Mouse (Mus musculus) intestine, embryonic 15.5 days (tissue): ENCODE results near the gene Mpnd. TPM values are rescaled to one million over a fixed set of nuclear protein-coding genes. Genes with fewer than 3 reads are reported as not detected.
A peak's percentile ranks its signal among the peaks of the same experiment; 100 is the strongest.

ENCODE experiments used
- ATAC-seq: fragments of 200-750 bp; cut with Nextera tagmentation; 2 replicates; pipeline ENCODE4 v1.8.0; 2017; ENCODE audit warnings: moderate TSS enrichment, moderate library complexity
- H3K27ac ChIP-seq: fragments of 300-500 bp; sonication (generic); 2 replicates; pipeline ENCODE4 v1.5.1; 2015; ENCODE audit warnings: mild to moderate bottlenecking, inconsistent platforms
- H3K27me3 ChIP-seq: fragments of 300-500 bp; sonication (generic); replicated peaks from 2 replicates; pipeline ENCODE4 v1.6.1; 2015; ENCODE audit warnings: inconsistent platforms
- H3K36me3 ChIP-seq: fragments of 300-500 bp; sonication (generic); 2 replicates; pipeline ENCODE4 v1.6.1; 2015; ENCODE audit warnings: inconsistent platforms
- H3K4me1 ChIP-seq: fragments of 300-500 bp; sonication (generic); replicated peaks from 2 replicates; pipeline ENCODE4 v1.6.1; 2015; ENCODE audit warnings: inconsistent platforms
- H3K4me2 ChIP-seq: fragments of 300-500 bp; sonication (generic); replicated peaks from 2 replicates; pipeline ENCODE4 v1.6.1; 2015; ENCODE audit warnings: mild to moderate bottlenecking, inconsistent platforms
- H3K4me3 ChIP-seq: fragments of 300-500 bp; sonication (generic); replicated peaks from 2 replicates; pipeline ENCODE4 v1.5.1; 2015; ENCODE audit warnings: inconsistent platforms
- H3K9ac ChIP-seq: fragments of 300-500 bp; sonication (generic); 2 replicates; pipeline ENCODE4 v1.6.1; 2015; ENCODE audit warnings: inconsistent platforms
- H3K9me3 ChIP-seq: fragments of 300-500 bp; sonication (generic); 2 replicates; pipeline ENCODE4 v1.6.1; 2016; ENCODE audit warnings: inconsistent platforms
- WGBS: fragments of 180-500 bp; shearing (Covaris S2); methylation state at CpG from one replicate; pipeline ENCODE4 v1.1.7; 2015; 5-methylcytosine and 5-hydroxymethylcytosine counted together
- polyA plus RNA-seq: library from polyadenylated mRNA; unstranded; fragments of >200 nt; fragmentation: Nextera tagmentation; extraction: Ambion mirVana; gene quantifications from 2 replicates; pipeline ENCODE4 v1.2.1, GENCODE M21; 2015

Gene Mpnd
- 86.3 and 95.3 TPM in 2 replicates for polyA plus RNA-seq

DNA sequence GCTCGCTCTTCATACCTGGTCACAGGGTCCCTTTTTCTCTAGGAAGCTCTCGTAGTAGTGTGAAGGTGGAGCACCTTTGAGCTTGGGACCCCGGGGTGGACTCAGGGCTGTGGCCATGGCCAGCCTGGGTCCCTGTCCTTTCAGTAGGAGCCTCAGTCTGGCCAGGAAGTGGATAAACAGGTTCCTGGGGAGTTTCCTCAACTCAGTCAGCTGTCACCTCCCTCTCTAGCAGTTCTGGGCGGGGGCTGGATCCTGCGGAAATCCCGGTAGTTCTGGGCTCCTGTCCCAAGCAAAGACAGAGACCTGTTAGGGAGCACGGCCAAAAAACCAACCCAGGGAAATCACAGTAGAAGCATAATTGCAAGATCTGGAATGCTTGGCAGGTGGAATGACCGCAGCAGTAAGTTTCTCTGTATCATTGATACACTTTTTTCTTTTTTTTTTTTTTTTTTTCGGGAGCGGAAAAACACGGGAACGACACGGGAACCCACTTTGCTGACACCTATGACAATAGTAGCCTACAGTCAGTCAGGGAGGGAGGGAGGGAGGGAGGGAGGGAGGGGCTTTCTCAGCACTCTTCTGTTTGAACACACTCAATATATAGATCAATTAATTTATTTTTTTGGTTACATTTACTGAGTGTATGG is at the start of gene Mpnd, which contains the start of gene Stap2:
Mpnd (plus strand) TSS at position 297 of the 647 bp plus-strand sequence.
Stap2 (minus strand) TSS at position 170 of the 647 bp plus-strand sequence.
- WGBS: 28% methylated on average over 13 of the region's 13 CpGs

DNA sequence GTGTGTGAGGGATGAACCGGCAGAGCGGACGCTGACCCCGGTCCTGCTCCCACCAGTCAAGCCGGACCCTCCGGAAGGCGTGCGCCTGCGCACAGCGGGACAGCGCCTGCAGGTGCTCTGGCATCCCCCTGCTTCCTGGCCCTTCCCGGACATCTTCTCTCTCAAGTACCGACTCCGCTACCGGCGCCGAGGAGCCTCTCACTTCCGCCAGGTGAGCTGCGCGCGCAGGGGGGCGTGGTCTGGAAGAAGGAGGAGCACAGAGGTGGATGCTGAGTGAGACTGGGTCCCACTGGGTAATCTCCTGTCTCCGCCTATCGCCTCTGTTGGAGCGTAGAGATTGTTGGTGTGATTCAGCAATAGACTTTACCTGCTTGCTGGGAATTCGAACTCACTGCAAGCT is 49.4 kb upstream of the Mpnd start:
- peak overlapping the region; percentile 50 for H3K4me3 ChIP-seq
- H3K4me2 ChIP-seq: peak overlapping the region; percentile 82
- peaks cover 4% of the 10 kb centered on the region; the same call in 1 of the 2 replicates for H3K36me3 ChIP-seq
- H3K27ac ChIP-seq: no peak overlapping the region
- H3K9me3 ChIP-seq: no peaks in the 10 kb centered on the region
- H3K9ac ChIP-seq: peak overlapping the region; percentile 37; the same call in 1 of the 2 replicates
- 1% methylated on average over 26 of the region's 26 CpGs for WGBS
- peak; percentile 58 for ATAC-seq
- H3K27me3 ChIP-seq: peaks cover 11% of the 10 kb centered on the region; the same call in 1 of the 2 replicates
- peaks cover 28% of the 10 kb centered on the region for H3K4me1 ChIP-seq

More for the DNA sequence above, at the start of gene Mpnd, which contains the start of gene Stap2:
- Histone ChIP-seq H3K4me3 (peak within 1 kb of the TSS; percentile 40), H3K4me2 (peak within 1 kb of the TSS; percentile 58), H3K27ac (peak within 1 kb of the TSS; percentile 71; the same call in 1 of the 2 replicates), H3K9ac (peak within 1 kb of the TSS; percentile 50), H3K4me1 (peaks cover 18% of the 10 kb centered on the region), H3K36me3 (no peaks in the 10 kb centered on the region; the same call in 1 of the 2 replicates), H3K9me3 (no peaks in the 10 kb centered on the region), H3K27me3 (no peaks in the 10 kb centered on the region)
- ATAC-seq: peak; percentile 15; the same call in 1 of the 2 replicates

DNA sequence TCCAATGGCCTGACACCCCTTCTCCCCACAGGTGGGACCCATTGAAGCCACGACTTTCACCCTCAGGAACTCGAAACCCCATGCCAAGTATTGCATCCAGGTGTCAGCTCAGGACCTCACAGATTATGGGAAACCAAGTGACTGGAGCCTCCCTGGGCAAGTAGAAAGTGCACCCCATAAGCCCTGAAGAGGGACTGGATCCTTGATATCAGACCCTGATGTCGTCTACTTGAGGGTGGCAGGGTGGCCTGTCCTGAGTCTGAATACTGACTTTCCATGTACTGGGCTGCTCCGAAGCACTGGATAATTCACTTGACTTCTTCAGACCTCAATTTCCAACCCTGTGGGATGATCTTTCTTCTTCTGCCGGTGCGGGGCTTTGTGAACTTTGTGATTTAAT is 48.9 kb upstream of the Mpnd start:
- no peak overlapping the region for H3K27ac ChIP-seq
- H3K4me3 ChIP-seq: peak overlapping the region; percentile 50
- WGBS: 36% methylated on average over 6 of the region's 6 CpGs
- ATAC-seq: 0 out of 2 replicates have a peak, but pooled peaks have one; percentile 0
- peak overlapping the region; percentile 82 for H3K4me2 ChIP-seq
- peaks cover 11% of the 10 kb centered on the region; the same call in 1 of the 2 replicates for H3K27me3 ChIP-seq
- H3K9ac ChIP-seq: peak overlapping the region; percentile 37; the same call in 1 of the 2 replicates
- no peaks in the 10 kb centered on the region for H3K9me3 ChIP-seq
- H3K36me3 ChIP-seq: peaks cover 8% of the 10 kb centered on the region; the same call in 1 of the 2 replicates
- H3K4me1 ChIP-seq: peaks cover 28% of the 10 kb centered on the region

DNA sequence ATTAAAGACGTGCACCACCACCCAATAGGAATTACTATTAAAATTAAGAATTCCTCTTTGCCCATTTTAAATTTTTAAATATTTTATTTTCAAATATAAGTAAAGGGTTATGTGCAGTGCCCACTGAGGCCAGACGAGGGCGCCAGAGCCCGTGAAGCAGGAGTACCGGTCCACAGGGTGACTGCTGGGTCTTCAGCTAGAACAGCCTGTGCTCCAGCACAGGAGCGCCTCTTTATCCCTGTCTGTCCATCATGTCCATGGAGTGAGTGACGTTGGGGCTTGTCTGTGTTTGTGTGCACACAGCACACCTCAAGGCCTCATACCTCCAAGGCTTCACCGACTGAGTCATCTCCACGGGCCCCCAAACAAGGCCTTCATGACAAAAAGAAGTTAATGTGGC is 48.3 kb upstream of the Mpnd start:
- 15% methylated on average over 9 of the region's 9 CpGs for WGBS
- no peak overlapping the region for H3K27ac ChIP-seq
- no peaks in the 10 kb centered on the region for H3K9me3 ChIP-seq
- no peak overlapping the region for H3K4me2 ChIP-seq
- H3K4me3 ChIP-seq: no peak overlapping the region
- peaks cover 11% of the 10 kb centered on the region; the same call in 1 of the 2 replicates for H3K27me3 ChIP-seq
- peaks cover 28% of the 10 kb centered on the region for H3K4me1 ChIP-seq
- peaks cover 12% of the 10 kb centered on the region; the same call in 1 of the 2 replicates for H3K36me3 ChIP-seq
- 0 out of 2 replicates have a peak, but pooled peaks have one; percentile 18 for ATAC-seq
- no peak overlapping the region for H3K9ac ChIP-seq

DNA sequence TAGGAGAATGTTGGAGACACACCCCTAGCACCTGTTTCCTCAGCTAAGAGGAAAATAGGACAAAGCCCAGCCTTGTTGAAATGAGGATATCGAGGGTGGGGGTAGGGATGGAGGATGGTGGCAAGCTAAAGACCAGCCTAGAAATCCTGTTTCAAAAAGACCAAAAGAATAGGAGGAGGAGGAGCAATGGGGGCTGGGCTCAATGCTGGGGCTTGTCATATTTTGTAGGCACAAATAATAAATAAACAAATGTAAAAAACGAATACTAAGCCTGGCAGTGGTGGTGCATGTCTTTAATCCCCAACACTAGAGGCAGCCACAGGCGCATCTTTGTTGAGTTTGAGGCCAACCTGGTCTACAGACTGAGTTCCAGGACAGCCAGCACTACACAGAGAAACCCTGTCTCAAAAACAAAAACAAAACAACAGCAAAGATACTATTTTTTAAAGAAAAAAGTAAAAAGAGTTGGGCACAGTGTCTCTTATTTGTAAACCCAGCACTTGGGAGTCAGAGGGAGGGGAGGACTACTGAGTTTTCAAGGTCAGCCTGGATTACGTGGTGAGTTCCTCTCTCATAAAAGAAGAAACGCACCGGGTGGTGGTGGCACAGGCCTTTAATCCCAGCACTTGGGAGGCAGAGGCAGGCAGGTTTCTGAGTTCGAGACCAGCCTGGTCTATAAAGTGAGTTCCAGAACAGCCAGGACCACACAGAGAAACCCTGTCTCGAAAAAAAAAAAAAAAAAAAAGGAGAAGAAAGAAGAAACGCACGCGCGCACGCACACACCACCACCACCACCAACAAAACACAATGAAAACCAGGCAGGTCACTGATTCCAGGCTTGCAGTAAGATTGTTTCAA is 47.6 kb upstream of the Mpnd start:
- H3K36me3 ChIP-seq: peaks cover 14% of the 10 kb centered on the region; the same call in 1 of the 2 replicates
- peaks cover 28% of the 10 kb centered on the region for H3K4me1 ChIP-seq
- H3K4me2 ChIP-seq: peak overlapping the region; percentile 78
- H3K27me3 ChIP-seq: peaks cover 11% of the 10 kb centered on the region; the same call in 1 of the 2 replicates
- 73% methylated on average over 13 of the region's 13 CpGs for WGBS
- no peak for ATAC-seq
- H3K9ac ChIP-seq: peak overlapping the region; percentile 46
- H3K4me3 ChIP-seq: peak overlapping the region; percentile 55
- peak overlapping the region; percentile 44; the same call in 1 of the 2 replicates for H3K27ac ChIP-seq
- H3K9me3 ChIP-seq: no peaks in the 10 kb centered on the region

DNA sequence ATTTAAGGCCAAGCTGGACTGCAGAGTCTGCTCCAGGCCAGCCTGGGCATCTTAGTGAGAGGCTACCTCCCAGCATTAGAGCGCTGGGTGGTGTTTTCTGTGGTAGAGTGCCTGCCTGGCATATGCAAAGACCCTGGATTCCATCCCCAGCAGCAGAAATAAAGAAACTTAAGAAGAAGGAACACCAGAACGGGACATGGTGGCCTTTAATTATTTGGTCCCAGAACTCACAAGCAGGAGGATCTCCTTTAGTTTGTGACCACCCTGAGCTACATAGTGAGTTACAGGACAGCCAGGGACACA is 47.0 kb upstream of the Mpnd start:
- Histone ChIP-seq H3K4me1 (peaks cover 32% of the 10 kb centered on the region), H3K9ac (peak overlapping the region; percentile 46), H3K4me2 (peak overlapping the region; percentile 78), H3K9me3 (no peaks in the 10 kb centered on the region), H3K27ac (peak overlapping the region; percentile 44; the same call in 1 of the 2 replicates), H3K27me3 (peaks cover 11% of the 10 kb centered on the region; the same call in 1 of the 2 replicates), H3K4me3 (peak overlapping the region; percentile 55), H3K36me3 (peaks cover 14% of the 10 kb centered on the region; the same call in 1 of the 2 replicates)
- 33% methylated on average over 2 of the region's 2 CpGs for WGBS
- ATAC-seq: no peak

DNA sequence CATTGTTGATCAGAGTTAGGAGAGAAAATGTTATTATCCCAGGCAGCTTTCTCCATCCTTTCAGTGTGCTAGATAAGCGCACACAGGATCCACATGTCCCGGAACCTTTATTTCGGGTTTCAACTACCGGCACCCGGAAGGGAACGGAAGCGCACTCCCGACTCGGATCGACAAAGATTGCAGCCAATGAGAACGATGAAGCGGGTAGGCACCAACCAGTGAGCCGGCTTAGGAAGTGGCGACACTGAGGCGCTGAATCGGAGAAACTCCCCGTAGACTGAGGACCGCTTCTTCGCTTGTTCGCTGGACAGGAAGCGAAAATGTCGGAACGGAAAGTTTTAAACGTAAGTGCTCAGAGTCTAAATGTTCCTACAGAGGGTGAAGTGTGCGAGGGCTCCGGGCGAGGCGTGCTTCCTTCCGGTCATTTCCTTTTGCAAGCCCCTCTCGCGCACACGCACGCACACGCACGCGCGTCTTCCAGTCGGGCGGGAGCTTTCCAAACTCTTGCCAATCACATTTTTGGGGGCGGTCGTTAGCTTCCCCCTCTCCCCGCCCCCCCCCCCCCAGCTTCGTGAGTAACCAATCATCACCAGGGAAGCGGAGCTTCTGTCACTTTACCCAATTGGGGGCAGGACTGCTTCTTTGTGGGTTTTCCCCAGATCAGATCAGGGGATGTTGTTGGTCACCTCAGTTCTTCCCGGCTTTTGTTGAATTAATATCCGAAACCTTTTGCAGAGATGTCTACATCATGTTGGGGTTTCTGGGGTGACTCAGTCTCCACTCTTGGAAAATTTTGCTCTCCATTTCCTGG is 46.4 kb upstream of the Mpnd start, which contains the start of gene Yju2:
Yju2 (plus strand) TSS at position 182 of the 811 bp plus-strand sequence.
- ATAC-seq: peak; percentile 92
- under 1% methylated on average over 46 of the region's 46 CpGs for WGBS

DNA sequence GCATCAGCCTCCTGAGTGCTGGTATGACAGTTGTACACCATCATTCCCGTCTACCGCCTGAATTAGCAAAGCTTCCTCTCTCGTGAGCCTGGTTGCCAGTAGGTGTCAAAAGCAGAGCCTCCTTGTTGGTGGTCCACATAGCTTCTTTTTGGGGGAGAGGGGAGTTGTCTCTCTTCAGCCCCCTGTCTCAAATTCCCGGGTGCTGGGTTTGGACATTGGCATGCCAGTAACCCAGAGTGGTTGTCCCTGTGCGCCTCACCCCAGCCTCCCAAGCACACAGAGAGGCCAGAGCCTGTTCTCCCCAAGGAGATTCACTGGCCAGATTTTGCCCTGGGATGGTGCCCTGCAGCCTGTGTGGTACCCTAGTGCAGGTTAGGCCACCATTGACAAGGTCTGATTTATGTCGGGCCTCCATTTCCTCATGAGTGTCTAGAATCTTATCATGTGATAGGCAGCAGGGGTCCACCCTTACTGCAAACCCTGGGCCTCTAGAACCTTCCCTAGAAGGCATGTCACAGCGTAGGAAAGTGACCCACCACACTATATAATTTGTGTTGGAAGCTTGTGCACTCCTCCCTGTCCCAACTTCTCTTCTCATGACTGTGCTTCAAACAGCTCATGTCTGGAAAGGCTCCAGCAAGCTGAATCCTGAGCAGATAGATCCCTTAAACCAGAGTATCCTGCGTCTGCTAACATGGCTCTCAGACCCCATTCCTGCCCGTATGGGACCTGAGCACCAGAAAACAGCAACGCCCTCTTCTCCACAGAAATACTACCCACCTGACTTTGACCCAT is 45.4 kb upstream of the Mpnd start:
- peaks cover 23% of the 10 kb centered on the region for H3K36me3 ChIP-seq
- peaks cover 32% of the 10 kb centered on the region for H3K4me1 ChIP-seq
- H3K27ac ChIP-seq: no peak overlapping the region
- WGBS: 69% methylated on average over 10 of the region's 10 CpGs
- H3K9me3 ChIP-seq: no peaks in the 10 kb centered on the region
- peak overlapping the region; percentile 63 for H3K4me2 ChIP-seq
- 0 out of 2 replicates have a peak overlapping the region, but pooled peaks have one; percentile 62 for H3K9ac ChIP-seq
- H3K4me3 ChIP-seq: peak overlapping the region; percentile 55; the same call in 1 of the 2 replicates
- ATAC-seq: no peak
- 0 out of 2 replicates have a peak, but pooled peaks cover under 1% of the 10 kb centered on the region for H3K27me3 ChIP-seq

More for the DNA sequence above, 46.4 kb upstream of the Mpnd start, which contains the start of gene Yju2:
- H3K27me3 ChIP-seq: peaks cover 11% of the 10 kb centered on the region; the same call in 1 of the 2 replicates
- peaks cover 14% of the 10 kb centered on the region; the same call in 1 of the 2 replicates for H3K36me3 ChIP-seq
- peaks cover 32% of the 10 kb centered on the region for H3K4me1 ChIP-seq
- H3K4me3 ChIP-seq: peak within 1 kb of the TSS; percentile 55
- H3K27ac ChIP-seq: peak within 1 kb of the TSS; percentile 99
- H3K9ac ChIP-seq: peak within 1 kb of the TSS; percentile 62
- no peaks in the 10 kb centered on the region for H3K9me3 ChIP-seq
- H3K4me2 ChIP-seq: peak within 1 kb of the TSS; percentile 78

DNA sequence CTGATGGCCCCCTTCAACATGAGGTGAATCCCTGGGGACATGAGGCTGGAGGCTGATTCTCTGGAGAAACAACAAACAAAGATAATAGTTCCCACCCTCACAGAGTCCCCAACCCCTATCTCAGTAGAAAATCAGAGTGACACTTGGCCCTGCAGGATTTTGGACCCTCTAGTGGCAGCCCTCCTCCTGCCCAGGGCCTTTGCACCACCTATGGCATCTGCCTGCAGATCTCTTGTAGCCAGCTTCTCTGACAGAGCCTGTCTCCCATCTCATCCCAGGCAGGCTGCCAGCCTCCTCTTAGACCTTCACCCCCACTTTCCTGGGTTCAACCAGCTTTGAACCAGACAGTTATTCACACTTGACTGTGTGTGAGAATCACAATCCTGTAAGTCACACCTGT is 44.7 kb upstream of the Mpnd start:
- H3K4me2 ChIP-seq: no peak overlapping the region
- H3K9ac ChIP-seq: no peak overlapping the region
- no peak overlapping the region for H3K27ac ChIP-seq
- peaks cover 32% of the 10 kb centered on the region for H3K4me1 ChIP-seq
- H3K27me3 ChIP-seq: no peaks in the 10 kb centered on the region
- ATAC-seq: no peak
- H3K4me3 ChIP-seq: no peak overlapping the region
- peaks cover 23% of the 10 kb centered on the region for H3K36me3 ChIP-seq
- no peaks in the 10 kb centered on the region for H3K9me3 ChIP-seq

DNA sequence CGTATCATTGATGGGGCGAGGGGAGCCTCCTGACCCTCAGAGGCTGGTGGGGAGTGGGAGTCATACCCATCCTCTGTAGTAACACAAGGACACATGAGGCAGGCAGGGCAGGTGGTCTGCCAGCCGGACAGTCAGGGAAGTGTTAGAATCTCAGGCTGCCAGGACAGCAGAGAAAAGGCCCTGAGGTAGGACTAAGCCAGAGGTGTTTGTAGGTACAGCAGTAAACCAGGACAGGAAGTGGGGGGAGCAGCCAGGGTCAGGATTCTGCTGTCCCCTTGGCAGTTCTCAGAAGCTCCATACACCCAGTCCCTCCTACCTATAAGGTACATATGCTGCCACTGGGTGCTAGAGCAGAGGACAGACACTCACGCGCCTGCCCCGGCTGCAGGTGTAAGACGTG is 43.9 kb upstream of the Mpnd start:
- H3K27me3 ChIP-seq: no peaks in the 10 kb centered on the region
- H3K4me3 ChIP-seq: no peak overlapping the region
- peaks cover 25% of the 10 kb centered on the region for H3K4me1 ChIP-seq
- H3K9ac ChIP-seq: no peak overlapping the region
- 96% methylated on average over 7 of the region's 7 CpGs for WGBS
- H3K36me3 ChIP-seq: peaks cover 28% of the 10 kb centered on the region
- ATAC-seq: no peak
- H3K4me2 ChIP-seq: no peak overlapping the region
- no peaks in the 10 kb centered on the region for H3K9me3 ChIP-seq
- no peak overlapping the region for H3K27ac ChIP-seq
